Mouse (Mus musculus): ENCODE measurements around the gene Pde4d.
A peak's percentile ranks its signal among the peaks of the same experiment; 100 is the strongest.

Pde4d gene

GRCm38 (mm10) chr13:109502796-109503195 is 1053.0 kb downstream of the Pde4d start:
- no peak for DNase-seq (ENCODE audit: extremely low spot score)

- DNase-seq (ENCODE audit: extremely low spot score), result no peak
These were observed 1057.0 kb downstream of the Pde4d start for GRCm38 (mm10) chr13:109506754-109507153.

- no peak for DNase-seq (ENCODE audit: extremely low spot score)
These were observed 1058.7 kb downstream of the Pde4d start for GRCm38 (mm10) chr13:109508472-109508871.

GRCm38 (mm10) chr13:109518194-109518593 is 1068.4 kb downstream of the Pde4d start:
- no peak for DNase-seq (ENCODE audit: extremely low spot score)

- DNase-seq (ENCODE audit: extremely low spot score), result no peak
These were observed 1069.7 kb downstream of the Pde4d start for GRCm38 (mm10) chr13:109519485-109519884.

DNA sequence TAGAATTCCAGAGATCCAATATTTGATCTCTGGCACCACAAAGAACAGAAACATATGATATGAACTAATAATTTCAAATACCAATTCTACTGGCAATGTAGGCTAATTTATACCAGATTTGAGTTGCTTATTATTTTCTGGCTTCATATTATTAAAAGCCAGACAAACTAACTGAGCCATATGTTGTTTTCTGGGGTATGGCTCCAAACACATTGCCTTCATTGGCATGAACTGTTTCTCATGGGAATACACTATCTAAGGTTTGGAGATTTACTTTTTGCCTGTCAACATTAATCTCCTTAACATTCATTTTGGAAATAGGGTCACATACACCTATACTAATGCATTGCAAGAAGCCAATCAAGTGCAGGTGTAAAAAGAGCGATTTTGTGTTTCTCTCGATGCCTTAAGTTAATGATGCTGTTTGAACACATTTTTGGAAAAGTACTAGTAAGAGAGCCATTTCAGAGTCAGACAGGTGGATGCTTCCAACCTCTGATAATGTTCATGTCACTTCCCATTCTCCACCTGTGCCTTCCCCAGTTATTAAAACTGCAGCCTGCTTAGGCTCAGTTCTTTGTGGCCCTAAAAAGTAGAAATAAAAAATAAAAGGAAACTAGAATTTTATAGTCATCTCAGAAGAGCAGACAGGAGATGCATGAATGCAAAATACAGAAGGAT is 1070.4 kb downstream of the Pde4d start:
- no peak for DNase-seq (ENCODE audit: extremely low spot score)

GRCm38 (mm10) chr13:109533838-109534523 is 1084.2 kb downstream of the Pde4d start:
- DNase-seq (ENCODE audit: extremely low spot score), result no peak

DNA sequence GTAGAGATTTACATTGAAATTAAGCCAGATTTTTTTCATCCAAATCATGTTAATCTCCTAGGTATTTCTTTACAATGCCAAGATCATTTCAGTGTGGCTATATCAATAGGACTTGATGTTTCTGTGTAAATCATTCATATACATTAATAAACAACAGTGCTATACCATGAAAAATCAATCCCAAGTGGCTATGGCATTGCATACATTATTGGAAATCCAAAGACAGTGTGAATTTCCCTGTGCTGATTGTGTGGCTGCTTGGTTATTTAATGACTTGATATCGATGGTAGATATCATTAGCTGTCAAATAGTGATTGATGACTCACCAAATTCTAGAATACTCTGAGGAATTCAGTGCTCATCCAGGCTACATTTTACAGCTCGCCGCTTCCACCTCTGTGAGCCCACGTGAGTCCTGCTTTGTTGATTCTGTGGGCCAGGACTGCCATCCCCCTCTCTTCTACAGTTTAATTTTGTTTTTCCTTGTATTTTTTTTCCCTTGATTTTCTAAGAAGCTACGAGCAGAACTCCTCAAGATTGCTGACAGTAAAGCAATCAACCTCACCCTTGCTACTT is 1085.0 kb downstream of the Pde4d start:
- no peak for DNase-seq (ENCODE audit: extremely low spot score)

GRCm38 (mm10) chr13:109536636-109537035 is 1086.9 kb downstream of the Pde4d start:
- DNase-seq (ENCODE audit: extremely low spot score), result no peak

DNA sequence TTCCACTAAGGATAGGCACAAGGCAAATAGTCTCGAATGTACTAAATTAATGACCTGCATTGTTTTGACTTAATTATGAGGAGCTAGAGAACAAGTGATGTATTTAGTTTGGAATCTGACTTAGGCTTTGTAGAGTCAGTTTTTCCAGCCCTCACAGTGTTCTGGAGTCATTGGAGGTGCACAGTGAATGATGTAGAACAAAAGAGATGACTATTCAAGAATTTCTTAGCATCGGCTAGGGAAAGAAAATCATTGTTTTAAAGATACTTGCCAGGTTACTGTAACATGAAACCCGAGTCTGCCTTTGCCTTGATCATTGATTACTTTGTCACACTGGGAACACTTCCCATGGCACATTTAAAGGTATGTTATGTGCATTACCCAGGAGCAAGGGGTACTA is 1089.6 kb downstream of the Pde4d start:
- DNase-seq (ENCODE audit: extremely low spot score), result no peak

GRCm38 (mm10) chr13:109544646-109545045 is 1094.9 kb downstream of the Pde4d start:
- no peak for DNase-seq (ENCODE audit: extremely low spot score)

- DNase-seq (ENCODE audit: extremely low spot score), result no peak
These were observed 1096.6 kb downstream of the Pde4d start for GRCm38 (mm10) chr13:109546337-109546736.

DNA sequence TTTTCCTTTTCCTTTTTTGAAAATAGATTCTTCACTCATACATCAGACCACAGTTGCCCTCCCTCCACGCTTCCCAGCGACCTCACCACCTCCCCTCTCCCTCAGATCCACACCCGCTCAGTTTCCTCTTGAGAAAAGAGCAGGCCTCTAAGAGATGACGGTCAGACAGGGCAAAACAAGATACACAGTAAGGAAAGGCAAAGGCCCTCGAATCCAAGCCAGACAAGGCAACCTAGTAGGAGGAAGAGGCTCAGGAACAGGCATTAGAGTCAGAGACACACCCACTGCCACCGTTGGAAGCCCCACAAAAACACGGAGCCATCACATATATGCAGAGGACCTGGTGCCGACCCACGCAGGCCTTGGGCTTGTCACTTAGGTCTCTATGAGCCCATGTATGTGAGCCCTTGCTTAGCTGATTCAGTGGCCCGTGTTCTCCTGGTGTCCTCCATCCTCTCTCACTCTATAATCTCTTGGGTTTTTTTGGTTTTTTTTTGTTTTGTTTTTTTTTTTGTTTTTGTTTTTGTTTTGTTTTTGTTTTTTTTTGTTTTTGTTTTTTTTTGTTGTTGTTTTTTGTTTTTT is 1097.3 kb downstream of the Pde4d start:
- DNase-seq (ENCODE audit: extremely low spot score), result no peak

DNA sequence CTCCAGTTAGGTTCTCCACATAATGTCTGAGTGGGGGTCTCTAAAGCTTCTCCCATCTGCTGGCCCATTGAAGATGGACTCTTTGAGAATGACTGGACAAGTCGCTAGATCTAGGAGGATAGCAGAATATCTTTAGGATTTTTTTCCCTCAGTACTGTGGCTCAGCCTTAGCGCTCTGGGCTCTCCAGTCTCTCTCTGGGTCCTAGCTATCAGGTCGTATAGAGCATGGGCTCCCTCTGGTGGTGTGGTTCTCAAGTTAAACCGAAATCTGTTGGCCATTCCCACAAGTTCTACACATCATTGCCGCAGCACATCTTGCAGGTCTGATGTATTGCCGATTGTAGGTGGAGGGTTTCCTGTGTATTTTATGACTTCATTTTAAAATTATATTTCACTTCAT is 1098.0 kb downstream of the Pde4d start:
- peak; percentile 76 for DNase-seq (ENCODE audit: extremely low spot score)

DNA sequence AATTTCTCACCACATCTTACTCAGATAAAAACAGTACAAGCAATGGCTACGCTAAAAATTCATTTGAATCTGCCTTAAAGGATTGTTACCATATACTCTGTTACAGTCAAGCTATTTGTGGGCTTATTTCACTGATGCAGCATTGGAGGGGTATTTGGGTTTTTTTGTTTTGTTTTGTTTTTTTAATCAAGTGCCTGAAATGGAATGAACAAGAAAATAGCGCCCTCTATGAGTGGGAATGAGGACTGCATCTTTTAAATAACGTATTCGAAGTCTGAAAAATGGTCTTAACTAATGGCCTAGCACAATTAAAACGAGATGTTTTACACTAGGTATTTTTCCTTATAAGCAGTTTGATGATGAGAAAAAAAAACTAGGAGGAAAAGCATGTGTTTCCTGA is 1098.5 kb downstream of the Pde4d start:
- no peak for DNase-seq (ENCODE audit: extremely low spot score)

GRCm38 (mm10) chr13:109548771-109549555 is 1099.2 kb downstream of the Pde4d start:
- no peak for DNase-seq (ENCODE audit: extremely low spot score)

DNA sequence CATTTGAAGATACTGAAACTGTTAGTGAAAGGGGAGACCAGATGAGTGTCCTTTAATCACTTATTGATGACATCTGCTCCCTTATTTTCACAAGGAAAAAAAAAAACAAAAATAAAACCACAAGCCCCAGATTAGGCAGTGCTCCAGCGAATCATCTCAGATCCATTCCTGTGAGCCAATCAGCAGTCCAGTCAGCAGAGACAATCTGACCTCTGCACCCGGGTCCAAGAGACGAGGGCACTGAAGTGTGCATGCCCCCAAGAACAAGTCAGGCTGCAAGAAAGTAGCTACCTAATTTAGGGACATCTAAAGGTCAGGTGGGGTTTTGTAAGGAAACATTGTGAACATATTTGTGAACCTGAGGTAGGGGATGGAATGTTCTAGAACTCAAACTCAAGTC is 1102.1 kb downstream of the Pde4d start:
- no peak for DNase-seq (ENCODE audit: extremely low spot score)

GRCm38 (mm10) chr13:109555513-109555912 is 1105.8 kb downstream of the Pde4d start:
- no peak for DNase-seq (ENCODE audit: extremely low spot score)

DNA sequence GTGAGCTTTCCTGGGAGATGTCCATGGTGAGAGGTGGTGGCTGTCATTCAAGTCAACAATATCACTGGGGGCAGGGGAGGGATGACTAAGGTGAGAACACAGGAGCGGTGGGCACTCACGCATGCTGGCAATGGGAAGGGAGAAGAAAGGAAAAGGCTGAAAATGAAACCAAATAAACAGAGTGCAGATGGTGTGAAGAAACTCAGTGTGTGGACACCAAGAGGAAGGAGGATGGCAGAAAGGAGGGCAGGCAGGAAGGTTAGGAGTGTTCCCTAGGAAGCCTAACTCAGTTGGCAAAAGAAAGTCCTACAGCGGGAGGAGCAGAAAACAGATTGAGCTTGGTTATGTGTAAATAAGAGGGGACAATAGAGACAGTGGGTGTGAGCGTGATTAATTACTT is 1107.1 kb downstream of the Pde4d start:
- DNase-seq (ENCODE audit: extremely low spot score), result no peak

DNA sequence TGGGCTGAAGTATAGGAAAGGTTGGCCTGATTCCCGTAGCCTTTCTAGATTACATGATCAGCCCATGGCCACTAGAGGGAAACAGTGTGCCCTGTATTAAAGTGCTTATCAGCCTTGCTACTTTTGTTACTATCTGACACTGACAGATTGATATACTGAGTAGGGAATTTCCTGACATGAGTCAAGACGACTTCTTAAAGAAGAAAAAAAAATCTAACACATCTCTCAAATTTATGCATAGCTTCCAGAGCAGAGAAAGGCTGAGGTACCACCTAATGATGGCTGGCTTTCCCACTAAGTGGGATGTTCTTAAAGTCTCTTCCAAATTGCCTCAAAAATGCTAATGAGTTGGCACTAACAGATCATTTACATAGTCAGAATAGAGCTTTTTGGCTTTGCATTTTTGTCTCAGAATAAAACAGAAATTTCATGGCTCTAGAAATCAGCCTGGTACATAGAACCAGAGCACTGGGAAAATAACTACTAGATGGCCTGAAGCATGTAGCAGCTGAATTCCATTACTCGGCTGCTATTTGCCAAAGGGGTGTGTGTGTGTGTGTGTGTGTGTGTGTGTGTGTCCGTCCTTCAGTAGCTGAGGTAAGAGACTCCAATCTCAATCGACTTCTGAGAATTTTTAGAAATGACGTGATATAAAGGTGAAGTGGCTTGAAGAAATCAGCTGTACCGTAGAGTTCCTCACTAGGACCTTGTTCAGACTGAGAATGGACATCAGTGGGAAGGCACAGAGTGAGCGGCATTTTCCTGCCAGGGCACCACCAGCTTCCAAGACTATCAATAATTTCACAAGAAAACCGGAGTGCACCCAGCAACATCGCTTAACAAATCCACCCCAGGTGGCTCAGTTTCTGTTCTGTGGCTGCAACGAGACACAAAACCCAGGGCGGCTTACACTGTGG is 1108.9 kb downstream of the Pde4d start:
- DNase-seq (ENCODE audit: extremely low spot score), result peak; percentile 18

GRCm38 (mm10) chr13:109560261-109560660 is 1110.5 kb downstream of the Pde4d start:
- DNase-seq (ENCODE audit: extremely low spot score), result no peak

Measured in embryo, embryonic 9.5 days (tissue).